Mouse (Mus musculus): ENCODE results near the gene Capn3.

DNA sequence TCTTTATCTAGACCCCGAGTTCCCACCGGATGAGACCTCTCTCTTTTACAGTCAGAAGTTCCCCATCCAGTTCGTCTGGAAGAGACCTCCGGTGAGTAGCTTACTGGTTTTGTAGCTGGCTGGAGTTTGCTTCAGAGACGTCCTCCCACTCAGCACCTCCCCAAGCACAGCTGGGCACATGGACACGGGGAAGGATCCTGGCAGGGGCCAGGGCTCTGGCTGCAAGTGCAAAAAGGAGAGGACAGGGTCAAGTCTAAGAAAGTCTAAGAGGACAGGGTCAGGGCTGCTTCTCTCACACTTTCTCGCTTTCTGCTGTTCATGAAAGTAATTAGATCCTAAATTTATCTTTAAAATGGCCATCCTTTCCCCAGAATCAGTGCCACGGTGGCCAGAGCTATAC, 8.3 kb downstream of the Capn3 start:
- no peak for TF ChIP-seq CTCF (IDR thresholded peaks at IDR 0.05; ENCODE audit: control insufficient read depth, insufficient read depth, insufficient read length)
- no peak for TF ChIP-seq MYOG (IDR thresholded peaks at IDR 0.05; ENCODE audit: control insufficient read depth, extremely low read depth, insufficient read length)
- TF ChIP-seq USF1 (IDR thresholded peaks at IDR 0.05; ENCODE audit: low read depth) = no peak
- no peak for TF ChIP-seq FOSL1 (IDR thresholded peaks at IDR 0.05; ENCODE audit: insufficient read depth, low read length, poor library complexity, severe bottlenecking)
- no peak for TF ChIP-seq CEBPB (IDR thresholded peaks at IDR 0.05; ENCODE audit: low read depth)

All from C2C12 (cell line).